Mouse (Mus musculus): ENCODE results near the gene Mtor. TPM values are rescaled to one million over a fixed set of nuclear protein-coding genes. Genes with fewer than 3 reads are reported as not detected.

Mtor gene
- polyA plus RNA-seq, 1 experiment from 2014 or later = 22.6 TPM

- ATAC-seq (replicated peaks) = peak; percentile 91
- Histone ChIP-seq H3K27ac (replicated peaks) (peak overlapping the region; percentile 77), H3K4me1 (peaks cover 23% of the 10 kb centered on the region), H3K27me3 (no peaks in the 10 kb centered on the region), H3K4me3 (no peak overlapping the region), H3K4me2 (replicated peaks) (no peak overlapping the region), H3K36me3 (peaks cover 48% of the 10 kb centered on the region), H3K9me3 (no peaks in the 10 kb centered on the region), H3K9ac (replicated peaks) (no peak overlapping the region)
- WGBS = 60% methylated on average over 25 of the region's 25 CpGs
Observed at GRCm38 (mm10) chr4:148495874-148496689, 47.7 kb downstream of the Mtor start.

GRCm38 (mm10) chr4:148500410-148500867 lies 52.0 kb downstream of the Mtor start, which contains the start of gene Angptl7:
Angptl7 (minus strand) TSS chr4:148500460.
- H3K4me3 ChIP-seq = no peak within 1 kb of the TSS
- no peak within 1 kb of the TSS for H3K4me2 ChIP-seq (replicated peaks)
- H3K27ac ChIP-seq (replicated peaks) = no peak within 1 kb of the TSS
- no peaks in the 10 kb centered on the region for H3K9me3 ChIP-seq
- H3K36me3 ChIP-seq = peaks cover 27% of the 10 kb centered on the region
- H3K9ac ChIP-seq (replicated peaks) = no peak within 1 kb of the TSS
- H3K27me3 ChIP-seq = no peaks in the 10 kb centered on the region
- no peak for ATAC-seq (replicated peaks)
- 74% methylated on average over 4 of the region's 4 CpGs for WGBS
- peaks cover 27% of the 10 kb centered on the region for H3K4me1 ChIP-seq

- H3K4me3 ChIP-seq = no peak overlapping the region
- H3K27ac ChIP-seq (replicated peaks) = peak overlapping the region; percentile 80
- H3K27me3 ChIP-seq = no peaks in the 10 kb centered on the region
- H3K9me3 ChIP-seq = no peaks in the 10 kb centered on the region
- ATAC-seq (replicated peaks) = peak; percentile 83
- no peak overlapping the region for H3K4me2 ChIP-seq (replicated peaks)
- 32% methylated on average over 8 of the region's 8 CpGs for WGBS
- peaks cover 14% of the 10 kb centered on the region for H3K4me1 ChIP-seq
- H3K36me3 ChIP-seq = peaks cover 35% of the 10 kb centered on the region
- no peak overlapping the region for H3K9ac ChIP-seq (replicated peaks)
Observed at GRCm38 (mm10) chr4:148504497-148504959, 56.1 kb downstream of the Mtor start.

- 79% methylated on average over 5 of the region's 5 CpGs for WGBS
- ATAC-seq (replicated peaks) = no peak
- H3K36me3 ChIP-seq = peaks cover 33% of the 10 kb centered on the region
- no peak overlapping the region for H3K4me3 ChIP-seq
- H3K4me2 ChIP-seq (replicated peaks) = no peak overlapping the region
- no peak overlapping the region for H3K9ac ChIP-seq (replicated peaks)
- no peaks in the 10 kb centered on the region for H3K9me3 ChIP-seq
- peaks cover 14% of the 10 kb centered on the region for H3K4me1 ChIP-seq
- H3K27ac ChIP-seq (replicated peaks) = no peak overlapping the region
- H3K27me3 ChIP-seq = no peaks in the 10 kb centered on the region
Observed at GRCm38 (mm10) chr4:148507585-148507984, 59.2 kb downstream of the Mtor start.

- WGBS = 94% methylated on average over 14 of the region's 14 CpGs
- Histone ChIP-seq H3K27ac (replicated peaks) (no peak overlapping the region), H3K4me2 (replicated peaks) (no peak overlapping the region), H3K27me3 (no peaks in the 10 kb centered on the region), H3K9me3 (no peaks in the 10 kb centered on the region), H3K36me3 (peaks cover 31% of the 10 kb centered on the region), H3K9ac (replicated peaks) (no peak overlapping the region), H3K4me1 (peaks cover 20% of the 10 kb centered on the region), H3K4me3 (no peak overlapping the region)
- ATAC-seq (replicated peaks) = no peak
Observed at GRCm38 (mm10) chr4:148508084-148508849, 59.9 kb downstream of the Mtor start.

GRCm38 (mm10) chr4:148509450-148510084 lies 61.2 kb downstream of the Mtor start:
- peaks cover 9% of the 10 kb centered on the region for H3K4me1 ChIP-seq
- H3K36me3 ChIP-seq = peaks cover 41% of the 10 kb centered on the region
- no peak overlapping the region for H3K27ac ChIP-seq (replicated peaks)
- H3K9ac ChIP-seq (replicated peaks) = no peak overlapping the region
- H3K27me3 ChIP-seq = no peaks in the 10 kb centered on the region
- H3K4me2 ChIP-seq (replicated peaks) = no peak overlapping the region
- 90% methylated on average over 8 of the region's 8 CpGs for WGBS
- ATAC-seq (replicated peaks) = no peak
- H3K4me3 ChIP-seq = no peak overlapping the region
- H3K9me3 ChIP-seq = no peaks in the 10 kb centered on the region

GRCm38 (mm10) chr4:148510691-148511090 lies 62.3 kb downstream of the Mtor start:
- Histone ChIP-seq H3K9ac (replicated peaks) (no peak overlapping the region), H3K27ac (replicated peaks) (no peak overlapping the region), H3K27me3 (no peaks in the 10 kb centered on the region), H3K4me1 (peaks cover 6% of the 10 kb centered on the region; the same call in 1 of the 2 replicates), H3K9me3 (no peaks in the 10 kb centered on the region), H3K4me3 (no peak overlapping the region), H3K4me2 (replicated peaks) (no peak overlapping the region), H3K36me3 (peaks cover 51% of the 10 kb centered on the region)
- no peak for ATAC-seq (replicated peaks)
- 88% methylated on average over 4 of the region's 4 CpGs for WGBS

- ATAC-seq (replicated peaks) = no peak
- no peak overlapping the region for H3K27ac ChIP-seq (replicated peaks)
- H3K4me1 ChIP-seq = peaks cover 6% of the 10 kb centered on the region; the same call in 1 of the 2 replicates
- no peaks in the 10 kb centered on the region for H3K9me3 ChIP-seq
- no peak overlapping the region for H3K9ac ChIP-seq (replicated peaks)
- no peaks in the 10 kb centered on the region for H3K27me3 ChIP-seq
- no peak overlapping the region for H3K4me2 ChIP-seq (replicated peaks)
- no peak overlapping the region for H3K4me3 ChIP-seq
- 96% methylated on average over 4 of the region's 4 CpGs for WGBS
- H3K36me3 ChIP-seq = peaks cover 51% of the 10 kb centered on the region
Observed at GRCm38 (mm10) chr4:148511334-148511733, 62.9 kb downstream of the Mtor start.

- 64% methylated on average over 6 of the region's 6 CpGs for WGBS
- H3K4me1 ChIP-seq = peaks cover 8% of the 10 kb centered on the region; the same call in 1 of the 2 replicates
- no peak overlapping the region for H3K4me2 ChIP-seq (replicated peaks)
- ATAC-seq (replicated peaks) = 0 out of 2 replicates have a peak, but pooled peaks have one; percentile 51
- H3K9me3 ChIP-seq = no peaks in the 10 kb centered on the region
- peak overlapping the region; percentile 17; the same call in 1 of the 2 replicates for H3K27ac ChIP-seq (replicated peaks)
- peaks cover 60% of the 10 kb centered on the region for H3K36me3 ChIP-seq
- no peak overlapping the region for H3K9ac ChIP-seq (replicated peaks)
- H3K4me3 ChIP-seq = no peak overlapping the region
- H3K27me3 ChIP-seq = no peaks in the 10 kb centered on the region
Observed at GRCm38 (mm10) chr4:148513021-148513559, 64.7 kb downstream of the Mtor start.

- H3K9me3 ChIP-seq = no peaks in the 10 kb centered on the region
- H3K9ac ChIP-seq (replicated peaks) = no peak overlapping the region
- H3K27me3 ChIP-seq = no peaks in the 10 kb centered on the region
- ATAC-seq (replicated peaks) = no peak
- H3K4me1 ChIP-seq = peaks cover 15% of the 10 kb centered on the region
- no peak overlapping the region for H3K27ac ChIP-seq (replicated peaks)
- H3K36me3 ChIP-seq = peaks cover 57% of the 10 kb centered on the region
- no peak overlapping the region for H3K4me3 ChIP-seq
- 94% methylated on average over 2 of the region's 2 CpGs for WGBS
- H3K4me2 ChIP-seq (replicated peaks) = no peak overlapping the region
Observed at GRCm38 (mm10) chr4:148515313-148515712, 66.9 kb downstream of the Mtor start.

GRCm38 (mm10) chr4:148517809-148518208 lies 69.4 kb downstream of the Mtor start:
- H3K27ac ChIP-seq (replicated peaks) = peak overlapping the region; percentile 32; the same call in 1 of the 2 replicates
- no peak overlapping the region for H3K4me3 ChIP-seq
- H3K9ac ChIP-seq (replicated peaks) = no peak overlapping the region
- peaks cover 65% of the 10 kb centered on the region for H3K36me3 ChIP-seq
- WGBS = 31% methylated on average over 4 of the region's 4 CpGs
- H3K4me2 ChIP-seq (replicated peaks) = no peak overlapping the region
- H3K9me3 ChIP-seq = no peaks in the 10 kb centered on the region
- ATAC-seq (replicated peaks) = no peak
- H3K27me3 ChIP-seq = no peaks in the 10 kb centered on the region
- peaks cover 13% of the 10 kb centered on the region for H3K4me1 ChIP-seq

Data from forebrain, embryonic 15.5 days (tissue).